ENCODE assay signal across 13 mouse cellular contexts in the genomic region with DNA sequence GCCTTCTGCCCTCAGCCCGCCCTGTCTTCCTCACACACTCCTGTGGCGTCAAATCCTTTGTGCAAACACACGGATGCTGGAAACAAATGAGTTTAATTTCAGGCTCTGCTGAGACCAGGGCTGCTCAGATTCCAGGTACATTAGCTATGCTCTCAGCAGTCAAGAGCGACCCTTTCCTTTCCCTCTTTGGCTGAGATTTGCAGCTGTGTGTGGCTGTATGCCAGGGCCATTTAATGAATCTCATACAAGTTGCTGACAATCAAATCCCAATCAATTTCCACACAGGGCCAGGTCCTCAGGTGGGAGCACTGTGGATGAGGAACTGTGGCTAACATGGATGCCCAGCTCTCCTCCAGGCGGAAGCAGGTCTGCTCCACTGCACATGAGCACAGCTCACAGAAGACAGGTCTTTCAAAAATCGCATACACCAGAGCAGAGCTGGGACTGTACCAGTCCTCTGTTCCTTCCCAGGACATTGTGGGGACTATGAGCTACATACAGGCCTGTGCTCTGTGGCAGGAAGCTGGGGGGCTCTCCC. TPM values are rescaled to one million over a fixed set of nuclear protein-coding genes. Genes with fewer than 3 reads are reported as not detected.
DNase-seq lines count a peak whose midpoint lies in the region; ATAC-seq lines count a peak whose summit lies in the region.
"Had no signal": no experiment of that assay in that cellular context is flagged by ENCODE, and none has a peak within 500 bp of the region (broad histone marks: within the 10 kb centered on the region; RNA-seq: fewer than 3 reads in every experiment).

No protein-coding gene starts in this region.

- no peak overlapping the region for H3K9ac ChIP-seq in heart, embryonic 15.5 days
- no peak overlapping the region for H3K9ac ChIP-seq in embryonic facial prominence, embryonic 12.5 days
- peak overlapping the region; percentile 43 for H3K9ac ChIP-seq in hindbrain, embryonic 13.5 days
- H3K9ac ChIP-seq in midbrain, embryonic 14.5 days (replicated peaks; ENCODE audit: low read length) = peak overlapping the region; percentile 32; the same call in 1 of the 2 replicates

- H3K4me2 ChIP-seq in heart, embryonic 15.5 days = no peak overlapping the region
- no peak overlapping the region for H3K4me2 ChIP-seq in embryonic facial prominence, embryonic 12.5 days (replicated peaks)
- H3K4me2 ChIP-seq in hindbrain, embryonic 13.5 days = no peak overlapping the region
- H3K4me2 ChIP-seq in midbrain, embryonic 14.5 days (ENCODE audit: low read length) = no peak overlapping the region

- H3K4me3 ChIP-seq in heart, embryonic 15.5 days = no peak overlapping the region
- no peak overlapping the region for H3K4me3 ChIP-seq in embryonic facial prominence, embryonic 12.5 days
- no peak overlapping the region for H3K4me3 ChIP-seq in hindbrain, embryonic 13.5 days
- no peak overlapping the region for H3K4me3 ChIP-seq in midbrain, embryonic 14.5 days (replicated peaks; ENCODE audit: low read depth, low read length)

- H3K27me3 ChIP-seq in heart, embryonic 15.5 days = no peaks in the 10 kb centered on the region
- H3K27me3 ChIP-seq in embryonic facial prominence, embryonic 12.5 days = no peaks in the 10 kb centered on the region
- H3K27me3 ChIP-seq in hindbrain, embryonic 13.5 days = no peaks in the 10 kb centered on the region
- no peaks in the 10 kb centered on the region for H3K27me3 ChIP-seq in midbrain, embryonic 14.5 days (ENCODE audit: control insufficient read depth, insufficient read depth, low read length)

- intact Hi-C loops in heart, postnatal 25 days (cut with DNase I) = no loop called here

- no peaks in the 10 kb centered on the region for H3K36me3 ChIP-seq in heart, embryonic 15.5 days
- no peaks in the 10 kb centered on the region for H3K36me3 ChIP-seq in embryonic facial prominence, embryonic 12.5 days
- peaks cover 22% of the 10 kb centered on the region for H3K36me3 ChIP-seq in hindbrain, embryonic 13.5 days
- H3K36me3 ChIP-seq in midbrain, embryonic 14.5 days (ENCODE audit: control insufficient read depth, insufficient read depth, low read length) = peaks cover 41% of the 10 kb centered on the region

- no peak overlapping the region for H3K27ac ChIP-seq in heart, embryonic 15.5 days
- peak overlapping the region; percentile 75 for H3K27ac ChIP-seq in embryonic facial prominence, embryonic 12.5 days
- H3K27ac ChIP-seq in hindbrain, embryonic 13.5 days = peak overlapping the region; percentile 91
- H3K27ac ChIP-seq in midbrain, embryonic 14.5 days (replicated peaks; ENCODE audit: low read depth, low read length) = peak overlapping the region; percentile 86

- DNase-seq in heart, postnatal 25 days (ENCODE audit: low spot score) = no peak
- DNase-seq in midbrain, embryonic 14.5 days = peak; percentile 69
- DNase-seq in liver = no peak
- DNase-seq in urinary bladder, postnatal 4 days (ENCODE audit: low spot score in 2 of 2) = no peak
- no peak for DNase-seq in right cerebral cortex, postnatal 36 days (ENCODE audit: low spot score in 2 of 2)
- DNase-seq: adrenal gland, postnatal 10 days; B cell, adult 2 months; cerebellum, adult 2 months; kidney, adult 2 months; lung, adult 18-20 months had no signal

- no peaks in the 10 kb centered on the region for H3K9me3 ChIP-seq in heart, embryonic 15.5 days (replicated peaks)
- no peaks in the 10 kb centered on the region for H3K9me3 ChIP-seq in embryonic facial prominence, embryonic 12.5 days
- no peaks in the 10 kb centered on the region for H3K9me3 ChIP-seq in hindbrain, embryonic 13.5 days
- H3K9me3 ChIP-seq in midbrain, embryonic 14.5 days (ENCODE audit: control insufficient read depth, low read length) = no peaks in the 10 kb centered on the region

- ATAC-seq in heart, embryonic 15.5 days (replicated peaks; ENCODE audit: insufficient number of reproducible peaks, insufficient read depth, low FRiP score, low read depth) = peak; percentile 12; the same call in 1 of the 2 replicates
- peak; percentile 66 for ATAC-seq in embryonic facial prominence, embryonic 12.5 days (ENCODE audit: insufficient number of reproducible peaks, insufficient read depth, low FRiP score, low TSS enrichment)
- ATAC-seq in hindbrain, embryonic 13.5 days (ENCODE audit: low FRiP score) = peak; percentile 71
- peak; percentile 55 for ATAC-seq in midbrain, embryonic 14.5 days (ENCODE audit: low FRiP score, low TSS enrichment)

- H3K4me1 ChIP-seq in heart, embryonic 15.5 days (replicated peaks) = peaks cover 16% of the 10 kb centered on the region
- peaks cover 24% of the 10 kb centered on the region for H3K4me1 ChIP-seq in embryonic facial prominence, embryonic 12.5 days
- peaks cover 28% of the 10 kb centered on the region for H3K4me1 ChIP-seq in hindbrain, embryonic 13.5 days (replicated peaks)
- H3K4me1 ChIP-seq in midbrain, embryonic 14.5 days (ENCODE audit: control insufficient read depth, insufficient read depth, low read length) = peaks cover 16% of the 10 kb centered on the region

- 52% methylated on average over 6 of the region's 6 CpGs for WGBS in heart, embryonic 15.5 days
- WGBS in embryonic facial prominence, embryonic 12.5 days = 41% methylated on average over 6 of the region's 6 CpGs
- 23% methylated on average over 6 of the region's 6 CpGs for WGBS in hindbrain, embryonic 13.5 days
- 37% methylated on average over 6 of the region's 6 CpGs for WGBS in midbrain, embryonic 14.5 days

RNA-seq across cellular contexts. Expression of gene Scrn1, which starts 58.0 kb away (rescaled TPM):
- 7.1 and 7.6 TPM in 2 replicates for polyA plus RNA-seq in heart, embryonic 15.5 days (2015; fragmentation: Nextera tagmentation; extraction: Ambion mirVana)
- 10 to 100 TPM in 1 of 2 experiments, 1 to 10 TPM in 1; 9.2 to 12.0 TPM for total RNA-seq in heart, postnatal 25 days (2021)
- 26.1 and 27.2 TPM in 2 replicates for polyA plus RNA-seq in embryonic facial prominence, embryonic 12.5 days (2016; fragmentation: Nextera tagmentation; extraction: Ambion mirVana)
- polyA plus RNA-seq in hindbrain, embryonic 13.5 days (2015; fragmentation: Nextera tagmentation; extraction: Ambion mirVana) = 87.1 and 91.6 TPM in 2 replicates
- 88.0 and 104 TPM in 2 replicates for polyA plus RNA-seq in midbrain, embryonic 14.5 days (2014; fragmentation: Nextera tagmentation; extraction: Ambion mirVana)

Comparison
In these comparisons a context has a peak if more than half of its experiments do, and no peak if none do; other contexts are left out.
1. ATAC-seq: peak in every context shown above with its lines; median percentile 71 in hindbrain, embryonic 13.5 days; 66 in embryonic facial prominence, embryonic 12.5 days; 55 in midbrain, embryonic 14.5 days; 12 in heart, embryonic 15.5 days.
2. H3K9ac ChIP-seq: peak in hindbrain, embryonic 13.5 days (single experiment) and midbrain, embryonic 14.5 days (single experiment); none in heart, embryonic 15.5 days (single experiment) and embryonic facial prominence, embryonic 12.5 days (single experiment).